Mouse (Mus musculus): ENCODE results near the gene Gars. TPM values are rescaled to one million over a fixed set of nuclear protein-coding genes. Genes with fewer than 3 reads are reported as not detected.

The Gars gene
- total and polyA plus RNA-seq, 2 experiments from 2014 or later: 111 to 192 TPM

GRCm38 (mm10) chr6:55010330-55011091 lies 27.3 kb upstream of the Gars start:
- Histone ChIP-seq H3K9me3 (ENCODE audit: low read length) (no peaks in the 10 kb centered on the region), H3K4me1 (ENCODE audit: insufficient read depth, low read length) (0 out of 2 replicates have a peak, but pooled peaks cover 4% of the 10 kb centered on the region), H3K36me3 (ENCODE audit: insufficient read depth, low read length) (no peaks in the 10 kb centered on the region), H3K4me2 (ENCODE audit: low read depth, low read length) (peak overlapping the region; percentile 23; the same call in 1 of the 2 replicates), H3K4me3 (ENCODE audit: low read length) (no peak overlapping the region), H3K27me3 (ENCODE audit: insufficient read depth, low read length) (no peaks in the 10 kb centered on the region), H3K27ac (peak overlapping the region; percentile 45; the same call in 1 of the 2 replicates), H3K9ac (replicated peaks; ENCODE audit: low read length) (no peak overlapping the region)
- peak; percentile 10 for DNase-seq (ENCODE audit: low spot score)
- ATAC-seq: no peak
- no peak for TF ChIP-seq CTCF (IDR thresholded peaks at IDR 0.05; ENCODE audit: low read depth)
- 54% methylated on average over 4 of the region's 4 CpGs for WGBS

- 80% methylated on average over 7 of the region's 7 CpGs for WGBS
- Histone ChIP-seq H3K36me3 (ENCODE audit: insufficient read depth, low read length) (no peaks in the 10 kb centered on the region), H3K9ac (replicated peaks; ENCODE audit: low read length) (no peak overlapping the region), H3K4me1 (ENCODE audit: insufficient read depth, low read length) (0 out of 2 replicates have a peak, but pooled peaks cover 4% of the 10 kb centered on the region), H3K4me3 (ENCODE audit: low read length) (no peak overlapping the region), H3K9me3 (ENCODE audit: low read length) (no peaks in the 10 kb centered on the region), H3K4me2 (ENCODE audit: low read depth, low read length) (no peak overlapping the region), H3K27ac (no peak overlapping the region), H3K27me3 (ENCODE audit: insufficient read depth, low read length) (no peaks in the 10 kb centered on the region)
- DNase-seq (ENCODE audit: low spot score) (no peak), ATAC-seq (no peak)
- TF ChIP-seq CTCF (IDR thresholded peaks at IDR 0.05; ENCODE audit: low read depth): no peak
Observed at GRCm38 (mm10) chr6:55012516-55012915, 25.3 kb upstream of the Gars start.

- no peak for TF ChIP-seq CTCF (IDR thresholded peaks at IDR 0.05; ENCODE audit: low read depth)
- H3K27me3 ChIP-seq (ENCODE audit: insufficient read depth, low read length): no peaks in the 10 kb centered on the region
- ATAC-seq: no peak
Observed at GRCm38 (mm10) chr6:55014184-55014583, 23.6 kb upstream of the Gars start.

GRCm38 (mm10) chr6:55016236-55016635 lies 21.6 kb upstream of the Gars start:
- Histone ChIP-seq H3K4me1 (ENCODE audit: insufficient read depth, low read length) (no peaks in the 10 kb centered on the region), H3K9me3 (ENCODE audit: low read length) (no peaks in the 10 kb centered on the region), H3K27ac (no peak overlapping the region), H3K9ac (replicated peaks; ENCODE audit: low read length) (no peak overlapping the region), H3K4me3 (ENCODE audit: low read length) (no peak overlapping the region), H3K27me3 (ENCODE audit: insufficient read depth, low read length) (no peaks in the 10 kb centered on the region), H3K4me2 (ENCODE audit: low read depth, low read length) (no peak overlapping the region), H3K36me3 (ENCODE audit: insufficient read depth, low read length) (no peaks in the 10 kb centered on the region)
- DNase-seq (ENCODE audit: low spot score): peak; percentile 68
- 25% methylated on average over 5 of the region's 5 CpGs for WGBS
- peak; percentile 60; the same call in 1 of the 2 replicates for ATAC-seq
- TF ChIP-seq CTCF (IDR thresholded peaks at IDR 0.05; ENCODE audit: low read depth): peak; percentile 72

More at GRCm38 (mm10) chr6:55014184-55014583, 23.6 kb upstream of the Gars start:
- 0 out of 2 replicates have a peak, but pooled peaks cover 4% of the 10 kb centered on the region for H3K4me1 ChIP-seq (ENCODE audit: insufficient read depth, low read length)
- no peak overlapping the region for H3K27ac ChIP-seq
- H3K9me3 ChIP-seq (ENCODE audit: low read length): no peaks in the 10 kb centered on the region
- H3K4me2 ChIP-seq (ENCODE audit: low read depth, low read length): no peak overlapping the region
- DNase-seq (ENCODE audit: low spot score): no peak
- no peaks in the 10 kb centered on the region for H3K36me3 ChIP-seq (ENCODE audit: insufficient read depth, low read length)
- H3K9ac ChIP-seq (replicated peaks; ENCODE audit: low read length): no peak overlapping the region
- no peak overlapping the region for H3K4me3 ChIP-seq (ENCODE audit: low read length)
- WGBS: 91% methylated on average over 3 of the region's 3 CpGs

DNA sequence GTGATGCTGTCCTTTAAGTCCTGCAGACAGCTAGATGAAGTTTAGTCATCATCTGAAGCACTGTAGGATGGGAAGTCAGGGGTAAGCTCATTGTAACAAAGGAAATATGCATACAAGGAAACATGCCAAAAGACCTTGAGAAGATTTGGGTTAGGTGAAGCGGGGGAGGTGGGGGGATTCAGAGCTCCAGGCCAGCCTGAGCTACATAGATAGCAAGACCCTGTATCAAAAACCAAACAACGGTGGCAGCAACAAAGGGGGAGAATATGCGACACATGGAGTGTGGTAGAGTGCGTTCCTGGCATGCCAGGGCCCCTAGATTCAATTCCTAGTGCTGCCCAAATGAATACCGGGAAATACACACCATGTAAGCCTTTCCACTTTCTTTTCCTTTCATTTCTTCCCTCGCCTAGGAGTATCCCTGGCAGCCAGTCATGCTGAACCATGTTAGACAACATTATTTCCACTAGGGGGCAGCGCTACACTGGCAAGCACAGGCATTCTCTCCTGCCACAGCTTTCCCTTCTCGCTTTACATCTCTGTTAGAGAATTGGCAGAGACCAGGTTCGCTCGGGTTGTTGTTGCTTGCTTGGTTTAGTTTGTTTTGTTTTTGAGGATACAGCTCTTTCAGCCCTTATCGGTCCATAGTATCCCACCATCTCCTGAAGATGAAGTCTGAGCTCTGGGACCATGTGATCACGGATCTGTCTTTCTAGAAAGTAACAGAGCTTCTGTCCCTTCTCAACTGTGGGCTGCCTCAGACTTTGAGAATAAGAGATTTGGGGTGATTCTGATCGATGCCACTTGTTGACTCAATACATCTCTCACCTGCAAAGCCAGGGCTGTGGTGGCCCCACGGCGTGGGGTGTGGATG lies 20.9 kb upstream of the Gars start:
- DNase-seq (ENCODE audit: low spot score) (peak; percentile 94), ATAC-seq (peak; percentile 85)
- H3K36me3 ChIP-seq (ENCODE audit: insufficient read depth, low read length): no peaks in the 10 kb centered on the region
- TF ChIP-seq CTCF (IDR thresholded peaks at IDR 0.05; ENCODE audit: low read depth): peak; percentile 97
- H3K9me3 ChIP-seq (ENCODE audit: low read length): no peaks in the 10 kb centered on the region
- H3K9ac ChIP-seq (replicated peaks; ENCODE audit: low read length): no peak overlapping the region
- 25% methylated on average over 15 of the region's 15 CpGs for WGBS
- H3K4me1 ChIP-seq (ENCODE audit: insufficient read depth, low read length): no peaks in the 10 kb centered on the region
- H3K27ac ChIP-seq: no peak overlapping the region
- no peak overlapping the region for H3K4me3 ChIP-seq (ENCODE audit: low read length)
- no peaks in the 10 kb centered on the region for H3K27me3 ChIP-seq (ENCODE audit: insufficient read depth, low read length)
- peak overlapping the region; percentile 30; the same call in 1 of the 2 replicates for H3K4me2 ChIP-seq (ENCODE audit: low read depth, low read length)

GRCm38 (mm10) chr6:55018417-55018816 lies 19.4 kb upstream of the Gars start:
- Histone ChIP-seq H3K9me3 (ENCODE audit: low read length) (no peaks in the 10 kb centered on the region), H3K27ac (no peak overlapping the region), H3K27me3 (ENCODE audit: insufficient read depth, low read length) (no peaks in the 10 kb centered on the region), H3K9ac (replicated peaks; ENCODE audit: low read length) (no peak overlapping the region), H3K4me3 (ENCODE audit: low read length) (no peak overlapping the region), H3K4me2 (ENCODE audit: low read depth, low read length) (no peak overlapping the region), H3K4me1 (ENCODE audit: insufficient read depth, low read length) (no peaks in the 10 kb centered on the region), H3K36me3 (ENCODE audit: insufficient read depth, low read length) (no peaks in the 10 kb centered on the region)
- no peak for TF ChIP-seq CTCF (IDR thresholded peaks at IDR 0.05; ENCODE audit: low read depth)
- ATAC-seq (no peak), DNase-seq (ENCODE audit: low spot score) (no peak)
- 81% methylated on average over 2 of the region's 2 CpGs for WGBS
